8 mouse cellular contexts compared by ENCODE assay signal in genomic region chr16:30066852-30067301, GRCm38 (mm10). TPM values are rescaled to one million over a fixed set of nuclear protein-coding genes. Genes with fewer than 3 reads are reported as not detected.
DNase-seq lines count a peak whose midpoint lies in the region; ATAC-seq and TF ChIP-seq lines count a peak whose summit lies in the region.

No protein-coding gene starts in this region.

- ATAC-seq in heart, postnatal 0 days (ENCODE audit: insufficient read depth, low read depth) = peak; percentile 4
- no peak for ATAC-seq in liver, embryonic 15.5 days (ENCODE audit: insufficient read depth)
- no peak; the same call in 1 of the 2 replicates for ATAC-seq in neural tube, embryonic 14.5 days (ENCODE audit: low read depth)

- H3K9me3 ChIP-seq in forebrain, embryonic 10.5 days = no peaks in the 10 kb centered on the region
- no peaks in the 10 kb centered on the region for H3K9me3 ChIP-seq in heart, postnatal 0 days (replicated peaks; ENCODE audit: control insufficient read depth, low read length)
- H3K9me3 ChIP-seq in liver, embryonic 15.5 days (replicated peaks) = no peaks in the 10 kb centered on the region
- no peaks in the 10 kb centered on the region for H3K9me3 ChIP-seq in neural tube, embryonic 14.5 days (ENCODE audit: control insufficient read depth, low read length)

- H3K4me1 ChIP-seq in forebrain, embryonic 10.5 days = peaks cover 84% of the 10 kb centered on the region
- H3K4me1 ChIP-seq in heart, postnatal 0 days (ENCODE audit: control insufficient read depth, insufficient read depth) = peaks cover 27% of the 10 kb centered on the region
- H3K4me1 ChIP-seq in liver, embryonic 15.5 days (replicated peaks) = peaks cover 57% of the 10 kb centered on the region
- peaks cover 20% of the 10 kb centered on the region; the same call in 1 of the 2 replicates for H3K4me1 ChIP-seq in neural tube, embryonic 14.5 days (ENCODE audit: control insufficient read depth, insufficient read depth, low read length)

- peak overlapping the region; percentile 96 for H3K4me2 ChIP-seq in heart, postnatal 0 days (ENCODE audit: low read depth, low read length)
- H3K4me2 ChIP-seq in liver, embryonic 15.5 days = peak overlapping the region; percentile 73
- H3K4me2 ChIP-seq in neural tube, embryonic 14.5 days (ENCODE audit: low read depth, low read length) = peak overlapping the region; percentile 97

- peaks cover 9% of the 10 kb centered on the region for H3K36me3 ChIP-seq in forebrain, embryonic 10.5 days (replicated peaks)
- H3K36me3 ChIP-seq in heart, postnatal 0 days (replicated peaks; ENCODE audit: control insufficient read depth, insufficient read depth, low read length) = no peaks in the 10 kb centered on the region
- no peaks in the 10 kb centered on the region for H3K36me3 ChIP-seq in liver, embryonic 15.5 days (replicated peaks)
- H3K36me3 ChIP-seq in neural tube, embryonic 14.5 days (ENCODE audit: control insufficient read depth, insufficient read depth, low read length) = no peaks in the 10 kb centered on the region

- peak overlapping the region; percentile 89 for H3K4me3 ChIP-seq in forebrain, embryonic 10.5 days
- H3K4me3 ChIP-seq in heart, postnatal 0 days (ENCODE audit: low read depth, low read length) = peak overlapping the region; percentile 84
- H3K4me3 ChIP-seq in liver, embryonic 15.5 days (replicated peaks) = peak overlapping the region; percentile 56
- peak overlapping the region; percentile 52 for H3K4me3 ChIP-seq in neural tube, embryonic 14.5 days (ENCODE audit: low read depth, low read length)

- peak; percentile 65 for DNase-seq in CD4-positive helper T cell, adult 2 months (ENCODE audit: low read depth, low spot score)
- peak; percentile 72 to 76 for DNase-seq in adrenal gland, postnatal 4 days (ENCODE audit: low spot score in 2 of 2)
- peak; percentile 80 for DNase-seq in forebrain, embryonic 10.5 days (ENCODE audit: extremely low spot score, low spot score)
- peak; percentile 76 for DNase-seq in heart, postnatal 0 days (ENCODE audit: low spot score)
- peak; percentile 84 to 93 for DNase-seq in kidney, postnatal 25 days
- DNase-seq in testis, postnatal 14 days (ENCODE audit: low spot score) = peak; percentile 70

- peak; percentile 26; the same call in 1 of the 2 replicates for TF ChIP-seq EP300 in heart, postnatal 0 days (IDR thresholded peaks at IDR 0.05; ENCODE audit: low read depth)

- H3K27me3 ChIP-seq in forebrain, embryonic 10.5 days (ENCODE audit: poor library complexity, severe bottlenecking) = peaks cover 33% of the 10 kb centered on the region
- H3K27me3 ChIP-seq in heart, postnatal 0 days (ENCODE audit: control insufficient read depth, insufficient read depth, low read length) = 0 out of 2 replicates have a peak, but pooled peaks cover 2% of the 10 kb centered on the region
- peaks cover 96% of the 10 kb centered on the region for H3K27me3 ChIP-seq in liver, embryonic 15.5 days
- 0 out of 2 replicates have a peak, but pooled peaks cover 3% of the 10 kb centered on the region for H3K27me3 ChIP-seq in neural tube, embryonic 14.5 days (ENCODE audit: control insufficient read depth, insufficient read depth, low read length)

- peak overlapping the region; percentile 99 for H3K27ac ChIP-seq in forebrain, embryonic 10.5 days
- H3K27ac ChIP-seq in heart, postnatal 0 days (ENCODE audit: low read depth) = peak overlapping the region; percentile 96
- H3K27ac ChIP-seq in liver, embryonic 15.5 days (replicated peaks) = peak overlapping the region; percentile 39
- H3K27ac ChIP-seq in neural tube, embryonic 14.5 days (ENCODE audit: low read depth, low read length) = peak overlapping the region; percentile 73

- H3K9ac ChIP-seq in heart, postnatal 0 days (replicated peaks; ENCODE audit: low read depth, low read length) = peak overlapping the region; percentile 85
- H3K9ac ChIP-seq in liver, embryonic 15.5 days = peak overlapping the region; percentile 42; the same call in 1 of the 2 replicates
- peak overlapping the region; percentile 45 for H3K9ac ChIP-seq in neural tube, embryonic 14.5 days (replicated peaks; ENCODE audit: low read depth, low read length)

- WGBS in forebrain, embryonic 10.5 days = under 1% methylated on average over 46 of the region's 46 CpGs
- under 1% methylated on average over 44 of the region's 46 CpGs for WGBS in heart, postnatal 0 days
- WGBS in liver, embryonic 15.5 days (ENCODE audit: insufficient replicate concordance) = under 1% methylated on average over 46 of the region's 46 CpGs
- 0% methylated on average over 45 of the region's 46 CpGs for WGBS in neural tube, embryonic 14.5 days

- peak; percentile 62 for TF ChIP-seq CTCF in heart, postnatal 0 days (IDR thresholded peaks at IDR 0.05; ENCODE audit: low read depth)

RNA-seq across cellular contexts. Expression of gene Hes1, which starts 2.7 kb away (rescaled TPM):
- 10 to 100 TPM; 31.4 to 39.1 TPM for total RNA-seq in adrenal gland, postnatal 4 days (2021)
- 42.5 and 49.0 TPM in 2 replicates for polyA plus RNA-seq in forebrain, embryonic 10.5 days (2016; fragmentation: Nextera tagmentation; extraction: Ambion mirVana)
- total RNA-seq in heart, postnatal 0 days (2014; rRNA removed; ENCODE audit: low replicate concordance) = 19.3 and 20.9 TPM in 2 replicates
- polyA plus RNA-seq in heart, postnatal 0 days (2015; fragmentation: Nextera tagmentation; extraction: Ambion mirVana) = 24.9 and 27.2 TPM in 2 replicates
- polyA plus RNA-seq in liver, embryonic 15.5 days (2015; fragmentation: Nextera tagmentation; extraction: Ambion mirVana) = 5.4 and 6.1 TPM in 2 replicates
- 8.1 and 12.7 TPM in 2 replicates for polyA plus RNA-seq in neural tube, embryonic 14.5 days (2014; fragmentation: Nextera tagmentation; extraction: Ambion mirVana)

Comparison
In these comparisons a context has a peak if more than half of its experiments do, and no peak if none do; other contexts are left out.
1. H3K27ac ChIP-seq: peak in every context shown above with its lines; median percentile 99 in forebrain, embryonic 10.5 days; 96 in heart, postnatal 0 days; 73 in neural tube, embryonic 14.5 days; 39 in liver, embryonic 15.5 days.